Mouse (Mus musculus) lung, postnatal 0 days (tissue): ENCODE results near the gene Nrk. TPM values are rescaled to one million over a fixed set of nuclear protein-coding genes. Genes with fewer than 3 reads are reported as not detected.

Experiments used
- ATAC-seq: fragments of 200-750 bp; cut with Nextera tagmentation; 2 replicates; pipeline ENCODE4 v1.8.0; 2017; ENCODE audit warnings: moderate library complexity
- DNase-seq: peaks from one replicate; pipeline ENCODE4 v3.0.0-alpha.2; 2016; ENCODE audit warnings: low spot score
- H3K27ac ChIP-seq: fragments of 300-500 bp; sonication (generic); 2 replicates; pipeline ENCODE4 v1.5.1; 2014; ENCODE audit warnings: antibody characterized with exemption, mild to moderate bottlenecking, low read length, mixed read lengths
- H3K27me3 ChIP-seq: fragments of 300-500 bp; sonication (generic); replicated peaks from 2 replicates; pipeline ENCODE4 v1.6.1; 2014; ENCODE audit warnings: low read length, mixed read lengths; ENCODE audit not compliant: insufficient read depth
- H3K36me3 ChIP-seq: fragments of 300-500 bp; sonication (generic); 2 replicates; pipeline ENCODE4 v1.6.1; 2014; ENCODE audit warnings: low read length, mixed read lengths; ENCODE audit not compliant: insufficient read depth
- H3K4me1 ChIP-seq: fragments of 300-500 bp; sonication (generic); 2 replicates; pipeline ENCODE4 v1.6.1; 2014; ENCODE audit warnings: antibody characterized with exemption, low read depth, low read length, mixed read lengths; ENCODE audit not compliant: insufficient read depth
- H3K4me2 ChIP-seq: fragments of 300-500 bp; sonication (generic); replicated peaks from 2 replicates; pipeline ENCODE4 v1.6.1; 2014; ENCODE audit warnings: low read depth, mild to moderate bottlenecking, low read length, moderate library complexity, mixed read lengths
- H3K4me3 ChIP-seq: fragments of 300-500 bp; sonication (generic); 2 replicates; pipeline ENCODE4 v1.5.1; 2014; ENCODE audit warnings: low read depth, low read length
- H3K9ac ChIP-seq: fragments of 300-500 bp; sonication (generic); replicated peaks from 2 replicates; pipeline ENCODE4 v1.6.1; 2014; ENCODE audit warnings: low read depth, mild to moderate bottlenecking
- H3K9me3 ChIP-seq: fragments of 300-500 bp; sonication (generic); 2 replicates; pipeline ENCODE4 v1.6.1; 2016; ENCODE audit warnings: low read length, mixed read lengths
- CTCF ChIP-seq: IDR thresholded peaks from 2 replicates; pipeline ENCODE4 v1.5.1; 2016; ENCODE audit warnings: antibody characterized with exemption, mild to moderate bottlenecking
- EP300 ChIP-seq: IDR thresholded peaks from 2 replicates; pipeline ENCODE4 v1.6.1; 2016; ENCODE audit warnings: antibody characterized with exemption, mild to moderate bottlenecking, control low read depth
- WGBS: fragments of 180-500 bp; shearing (Covaris S2); extraction: QIAGEN DNeasy Blood & Tissue Kit; methylation state at CpG from one replicate; pipeline ENCODE4 v1.1.7; 2014; 5-methylcytosine and 5-hydroxymethylcytosine counted together
- polyA plus RNA-seq: library from polyadenylated mRNA; unstranded; fragments of >200 nt; fragmentation: Nextera tagmentation; extraction: Ambion mirVana; gene quantifications from 2 replicates; pipeline ENCODE4 v1.2.1, GENCODE M21; 2015

Nrk gene
- polyA plus RNA-seq, 1 experiment from 2014 or later = 3.9 TPM

DNA sequence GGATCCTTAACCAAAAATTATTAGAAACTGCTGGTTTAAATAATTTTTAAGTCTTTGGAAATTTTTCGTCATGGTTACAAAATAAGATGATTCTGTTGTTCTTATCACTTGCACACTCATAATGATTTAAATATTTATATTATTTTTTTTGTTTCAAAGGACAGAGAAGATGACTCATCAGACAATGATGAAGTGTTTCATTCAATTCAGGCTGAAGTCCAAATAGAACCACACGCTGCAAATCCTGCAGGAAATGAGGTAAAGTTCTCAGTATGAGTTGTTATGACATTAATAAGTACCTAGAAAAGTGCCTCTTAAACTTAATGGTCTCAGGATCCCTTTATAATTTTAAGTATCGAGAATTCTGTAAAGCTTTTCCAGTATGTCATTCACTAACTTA, 64.3 kb downstream of the Nrk start:
- no peak overlapping the region for H3K4me3 ChIP-seq
- WGBS = 25% methylated on average over 3 of the region's 3 CpGs
- H3K9ac ChIP-seq = no peak overlapping the region
- DNase-seq = peak; percentile 76
- H3K36me3 ChIP-seq = no peaks in the 10 kb centered on the region
- no peaks in the 10 kb centered on the region for H3K4me1 ChIP-seq
- no peak for TF ChIP-seq CTCF
- TF ChIP-seq EP300 = peak; percentile 46
- ATAC-seq = no peak; the same call in 1 of the 2 replicates
- H3K9me3 ChIP-seq = no peaks in the 10 kb centered on the region
- H3K27ac ChIP-seq = no peak overlapping the region
- no peaks in the 10 kb centered on the region for H3K27me3 ChIP-seq
- H3K4me2 ChIP-seq = no peak overlapping the region

DNA sequence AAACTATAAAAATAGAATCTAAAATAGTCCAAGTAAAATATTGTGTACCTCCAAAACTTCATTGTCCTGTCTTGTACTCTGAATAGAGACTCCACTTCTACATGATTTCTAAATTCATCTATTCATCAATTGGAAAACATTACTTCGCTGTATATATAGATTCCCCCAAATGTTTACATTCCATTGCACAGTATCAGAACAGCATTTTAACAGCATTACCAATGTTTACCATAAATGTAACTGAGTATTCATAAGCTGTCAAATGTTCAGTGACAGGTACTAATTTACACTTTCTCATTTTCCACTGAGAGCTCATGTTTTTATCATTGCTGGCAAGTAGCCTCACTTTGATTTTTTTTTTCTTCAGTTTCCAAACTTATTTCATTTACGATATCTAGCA, 65.0 kb downstream of the Nrk start:
- TF ChIP-seq CTCF (no peak), EP300 (no peak)
- no peak for DNase-seq

DNA sequence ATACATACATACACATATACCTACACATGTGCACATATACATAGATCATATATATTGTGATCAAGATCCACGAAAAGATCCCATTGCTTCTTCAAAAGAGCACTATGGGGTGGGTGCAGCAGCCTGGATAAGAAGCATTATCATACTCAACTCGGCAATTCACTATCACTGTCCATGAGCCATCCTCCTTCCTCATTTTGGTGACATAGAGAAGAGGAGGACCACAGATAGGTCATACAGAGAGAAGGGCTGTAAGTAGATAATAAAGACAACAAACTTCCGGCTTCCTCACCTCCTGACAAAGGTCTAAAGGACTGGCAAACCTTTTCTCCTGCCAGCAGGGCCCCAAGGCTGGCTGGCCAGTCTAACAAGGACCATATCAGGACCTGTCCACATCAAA, 100.3 kb downstream of the Nrk start:
- WGBS = 64% methylated on average over 3 of the region's 3 CpGs
- no peaks in the 10 kb centered on the region for H3K4me1 ChIP-seq

More for the DNA sequence above, 65.0 kb downstream of the Nrk start:
- no peaks in the 10 kb centered on the region for H3K4me1 ChIP-seq
- ATAC-seq = no peak
- H3K4me2 ChIP-seq = no peak overlapping the region
- no peaks in the 10 kb centered on the region for H3K27me3 ChIP-seq
- H3K4me3 ChIP-seq = no peak overlapping the region
- WGBS = 62% methylated on average over 2 of the region's 2 CpGs
- H3K27ac ChIP-seq = no peak overlapping the region
- no peaks in the 10 kb centered on the region for H3K36me3 ChIP-seq
- H3K9me3 ChIP-seq = no peaks in the 10 kb centered on the region
- H3K9ac ChIP-seq = no peak overlapping the region

DNA sequence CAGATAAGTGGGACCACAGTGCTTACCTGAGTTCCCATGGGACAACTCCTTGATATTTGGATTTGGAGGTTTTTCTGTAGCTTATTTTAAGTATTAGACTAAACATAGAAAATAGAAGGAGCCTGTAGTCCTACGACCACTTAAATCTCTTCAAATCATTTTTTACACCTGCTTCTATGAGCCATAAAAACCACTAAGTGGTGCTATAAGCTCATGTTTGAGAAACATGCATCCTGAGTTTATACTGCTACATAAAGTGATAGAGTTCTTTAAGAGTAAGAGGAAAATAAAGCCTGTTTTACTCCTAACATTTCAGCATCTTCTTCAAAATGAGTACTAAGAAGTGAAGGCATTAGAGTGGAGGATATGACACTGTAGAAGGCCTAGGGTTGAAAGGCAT, 102.3 kb downstream of the Nrk start:
- H3K9ac ChIP-seq = no peak overlapping the region
- 21% methylated on average over 1 of the region's 1 CpGs for WGBS
- no peaks in the 10 kb centered on the region for H3K4me1 ChIP-seq
- H3K36me3 ChIP-seq = no peaks in the 10 kb centered on the region
- TF ChIP-seq EP300 = no peak
- peak; percentile 56 for TF ChIP-seq CTCF
- no peaks in the 10 kb centered on the region for H3K27me3 ChIP-seq
- H3K9me3 ChIP-seq = no peaks in the 10 kb centered on the region
- no peak for ATAC-seq
- peak; percentile 58 for DNase-seq
- H3K4me2 ChIP-seq = no peak overlapping the region
- no peak overlapping the region for H3K4me3 ChIP-seq
- no peak overlapping the region for H3K27ac ChIP-seq

More for the DNA sequence above, 100.3 kb downstream of the Nrk start:
- H3K9me3 ChIP-seq = no peaks in the 10 kb centered on the region
- TF ChIP-seq EP300 (no peak), CTCF (no peak)
- H3K27ac ChIP-seq = no peak overlapping the region
- ATAC-seq (no peak), DNase-seq (no peak)
- H3K27me3 ChIP-seq = no peaks in the 10 kb centered on the region
- H3K4me3 ChIP-seq = no peak overlapping the region
- no peak overlapping the region for H3K9ac ChIP-seq
- H3K4me2 ChIP-seq = no peak overlapping the region
- no peaks in the 10 kb centered on the region for H3K36me3 ChIP-seq

DNA sequence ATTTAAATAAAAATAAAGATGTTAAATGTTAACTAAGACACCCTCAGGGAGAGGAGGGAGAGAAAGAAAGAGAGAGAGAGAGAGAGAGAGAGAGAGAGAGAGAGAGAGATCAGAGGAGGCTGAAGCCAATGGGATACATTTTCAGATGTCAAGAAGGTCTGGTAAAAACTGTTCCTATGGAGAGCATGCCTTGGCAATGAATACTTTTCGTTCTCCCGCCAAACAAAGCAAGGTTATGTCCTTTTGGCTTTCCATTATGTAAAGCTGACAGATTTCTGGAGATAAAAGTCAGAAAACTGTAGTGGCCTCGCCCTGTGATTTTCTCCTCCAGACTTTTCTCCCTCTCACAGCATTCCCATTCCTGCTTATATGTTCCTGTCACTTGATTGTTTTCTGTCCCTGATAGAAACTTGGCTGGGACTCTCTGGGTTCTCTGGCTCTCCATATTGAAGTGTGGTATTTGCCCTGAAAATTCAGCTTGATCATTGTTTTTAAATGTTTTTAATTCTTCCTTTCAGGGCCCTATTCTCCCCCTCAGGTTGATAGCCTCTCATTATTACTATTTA, 112.4 kb downstream of the Nrk start:
- 29% methylated on average over 3 of the region's 3 CpGs for WGBS
- Histone ChIP-seq H3K27me3 (no peaks in the 10 kb centered on the region), H3K4me2 (no peak overlapping the region), H3K9me3 (no peaks in the 10 kb centered on the region), H3K36me3 (no peaks in the 10 kb centered on the region), H3K9ac (no peak overlapping the region), H3K4me3 (no peak overlapping the region), H3K4me1 (no peaks in the 10 kb centered on the region), H3K27ac (no peak overlapping the region)
- TF ChIP-seq CTCF (no peak), EP300 (no peak)
- ATAC-seq (peak; percentile 75), DNase-seq (peak; percentile 69)

DNA sequence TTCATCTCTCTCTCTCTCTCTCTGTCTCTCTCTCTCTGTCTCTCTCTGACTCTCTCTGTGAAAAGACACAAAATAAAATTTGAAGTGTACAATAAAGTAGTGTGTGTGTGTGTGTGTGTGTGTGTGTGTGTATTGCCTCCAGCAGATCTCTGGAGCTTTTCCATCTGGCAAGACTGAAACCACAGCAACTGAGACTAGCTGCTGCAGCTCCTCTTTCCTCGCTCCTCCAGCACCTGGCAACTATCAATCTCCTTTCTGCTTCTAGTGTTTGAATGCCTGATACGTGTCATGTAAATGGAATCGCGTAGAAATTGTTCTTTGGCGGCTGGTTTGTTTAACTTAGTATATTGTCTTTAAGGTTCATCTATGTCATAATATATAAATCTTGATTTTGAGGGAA, 113.1 kb downstream of the Nrk start:
- H3K27me3 ChIP-seq = no peaks in the 10 kb centered on the region
- no peak overlapping the region for H3K9ac ChIP-seq
- DNase-seq = peak; percentile 59
- H3K4me3 ChIP-seq = no peak overlapping the region
- peak; percentile 60 for ATAC-seq
- no peak overlapping the region for H3K4me2 ChIP-seq
- H3K9me3 ChIP-seq = no peaks in the 10 kb centered on the region
- 15% methylated on average over 5 of the region's 5 CpGs for WGBS
- H3K36me3 ChIP-seq = no peaks in the 10 kb centered on the region
- no peak overlapping the region for H3K27ac ChIP-seq
- TF ChIP-seq EP300 = no peak
- TF ChIP-seq CTCF = no peak
- no peaks in the 10 kb centered on the region for H3K4me1 ChIP-seq

DNA sequence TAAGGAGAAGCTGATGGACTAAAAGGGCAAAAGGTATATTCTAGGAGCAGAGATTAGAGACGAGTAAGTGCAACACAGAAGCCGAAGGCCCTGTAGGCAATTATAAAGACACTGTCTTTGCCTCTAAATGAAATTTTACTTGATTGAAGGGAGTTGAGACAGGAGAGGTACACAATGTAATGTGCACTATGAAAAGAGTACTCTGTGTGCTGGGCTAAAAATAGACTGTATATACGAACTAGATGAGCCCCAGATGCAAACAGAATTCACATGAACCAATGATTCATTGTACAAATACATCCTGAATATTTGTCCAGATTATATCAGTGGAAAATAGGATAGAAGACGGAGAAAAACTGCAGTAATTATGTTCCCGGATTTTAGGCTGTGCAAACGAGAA, 113.7 kb downstream of the Nrk start:
- WGBS = 41% methylated on average over 6 of the region's 6 CpGs
- Histone ChIP-seq H3K4me3 (no peak overlapping the region), H3K27me3 (no peaks in the 10 kb centered on the region), H3K36me3 (no peaks in the 10 kb centered on the region), H3K9me3 (no peaks in the 10 kb centered on the region), H3K4me2 (no peak overlapping the region), H3K9ac (no peak overlapping the region), H3K27ac (no peak overlapping the region), H3K4me1 (no peaks in the 10 kb centered on the region)
- ATAC-seq = peak; percentile 61; the same call in 1 of the 2 replicates
- TF ChIP-seq CTCF (no peak), EP300 (peak; percentile 93)
- peak; percentile 44 for DNase-seq
